Mouse (Mus musculus) splenic B cell, adult 2 months (primary cell): ENCODE measurements around the gene Pou3f1.
A peak's percentile ranks its signal among the peaks of the same experiment; 100 is the strongest.
"Not testable (repeated sequence)": the region's sequence is repeated elsewhere in the genome, so short reads cannot be mapped to it uniquely, and the experiment has no call there.

ENCODE experiments used
- DNase-seq: peaks from one replicate; pipeline ENCODE4 v3.0.0-alpha.2; 2011; ENCODE audit warnings: low read depth, low spot score
- H3K27me3 ChIP-seq: 2 replicates; pipeline ENCODE4 v1.6.1; 2012; ENCODE audit warnings: mild to moderate bottlenecking, low read length, moderate library complexity, mixed read lengths; ENCODE audit not compliant: control insufficient read depth, poor library complexity, insufficient read depth, severe bottlenecking
- H3K36me3 ChIP-seq: 2 replicates; pipeline ENCODE4 v1.6.1; 2012; ENCODE audit warnings: mild to moderate bottlenecking, low read length, moderate library complexity, mixed read lengths; ENCODE audit not compliant: control insufficient read depth, poor library complexity, insufficient read depth, severe bottlenecking

Gene Pou3f1

DNA sequence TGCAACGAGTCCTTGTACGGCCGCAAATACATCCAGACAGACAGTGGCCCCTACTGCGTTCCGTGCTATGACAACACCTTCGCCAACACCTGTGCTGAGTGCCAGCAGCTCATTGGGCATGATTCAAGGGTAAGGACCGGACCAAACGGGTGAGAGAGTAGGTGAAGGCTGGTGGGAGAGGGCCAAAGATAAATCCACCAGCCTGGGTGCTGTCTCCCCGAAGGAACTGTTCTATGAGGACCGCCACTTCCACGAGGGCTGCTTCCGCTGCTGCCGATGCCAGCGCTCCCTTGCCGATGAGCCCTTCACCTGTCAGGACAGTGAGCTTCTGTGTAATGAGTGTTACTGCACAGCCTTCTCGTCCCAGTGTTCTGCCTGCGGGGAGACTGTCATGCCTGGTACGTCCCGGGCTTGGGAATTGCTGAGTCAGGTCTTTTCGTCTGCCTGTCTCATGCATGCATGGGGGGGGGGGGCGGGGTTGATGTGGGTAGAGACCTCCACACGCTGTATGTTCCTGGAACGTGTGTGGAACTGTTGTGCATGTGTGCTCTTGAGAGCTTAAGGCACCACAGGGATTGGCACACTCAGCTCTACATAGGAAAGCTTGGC, 49.2 kb downstream of the Pou3f1 start:
- H3K36me3 ChIP-seq: no peaks in the 10 kb centered on the region
- no peaks in the 10 kb centered on the region for H3K27me3 ChIP-seq
- no peak for DNase-seq

DNA sequence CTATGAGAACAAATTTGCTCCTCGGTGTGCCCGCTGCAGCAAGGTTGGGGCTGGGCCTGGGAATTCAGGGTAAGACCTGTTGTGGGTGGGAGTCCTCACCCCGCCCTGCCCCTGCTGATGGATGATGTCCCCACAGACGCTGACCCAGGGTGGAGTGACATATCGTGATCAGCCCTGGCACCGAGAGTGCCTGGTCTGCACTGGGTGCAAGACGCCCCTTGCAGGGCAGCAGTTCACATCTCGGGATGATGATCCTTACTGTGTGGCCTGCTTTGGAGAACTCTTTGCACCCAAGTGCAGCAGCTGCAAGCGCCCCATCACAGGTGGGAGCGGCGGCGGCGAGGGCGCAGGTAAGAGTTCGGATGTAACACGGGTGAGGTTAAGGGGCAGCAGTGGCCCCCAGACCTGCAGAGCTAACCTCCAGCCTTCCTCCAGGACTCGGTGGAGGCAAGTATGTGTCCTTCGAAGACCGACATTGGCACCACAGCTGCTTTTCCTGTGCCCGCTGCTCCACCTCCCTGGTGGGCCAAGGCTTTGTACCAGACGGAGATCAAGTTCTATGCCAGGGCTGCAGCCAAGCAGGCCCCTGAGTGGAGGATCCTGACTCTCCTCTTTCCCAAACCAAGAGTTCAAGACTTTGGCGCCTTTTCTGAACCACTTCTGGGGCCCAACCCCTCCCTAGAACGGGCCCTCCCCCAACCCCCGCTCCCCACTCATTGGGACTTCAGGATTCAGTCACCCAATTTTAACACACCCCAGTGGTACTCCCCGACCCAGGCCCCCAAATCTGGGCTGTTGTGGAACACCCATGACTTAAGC, 51.0 kb downstream of the Pou3f1 start:
- not testable (repeated sequence) for DNase-seq, H3K27me3 ChIP-seq, H3K36me3 ChIP-seq

DNA sequence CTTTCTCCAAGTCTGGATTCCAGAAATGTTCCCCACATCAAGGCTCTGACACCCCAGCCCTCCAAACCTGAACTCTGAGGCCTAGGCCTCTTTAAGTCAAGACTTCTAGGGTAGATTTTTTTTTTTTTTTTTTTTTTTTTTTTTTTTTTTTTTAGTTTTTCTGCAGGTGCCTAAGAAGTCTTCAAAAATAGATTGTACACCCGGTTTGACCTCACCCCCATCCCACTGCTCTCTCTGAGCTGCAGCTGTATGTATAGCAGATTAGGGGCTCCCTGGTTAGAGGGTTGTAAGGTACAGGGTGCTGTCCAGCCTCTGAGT, 51.6 kb downstream of the Pou3f1 start:
- DNase-seq, H3K36me3 ChIP-seq, H3K27me3 ChIP-seq: not testable (repeated sequence)

DNA sequence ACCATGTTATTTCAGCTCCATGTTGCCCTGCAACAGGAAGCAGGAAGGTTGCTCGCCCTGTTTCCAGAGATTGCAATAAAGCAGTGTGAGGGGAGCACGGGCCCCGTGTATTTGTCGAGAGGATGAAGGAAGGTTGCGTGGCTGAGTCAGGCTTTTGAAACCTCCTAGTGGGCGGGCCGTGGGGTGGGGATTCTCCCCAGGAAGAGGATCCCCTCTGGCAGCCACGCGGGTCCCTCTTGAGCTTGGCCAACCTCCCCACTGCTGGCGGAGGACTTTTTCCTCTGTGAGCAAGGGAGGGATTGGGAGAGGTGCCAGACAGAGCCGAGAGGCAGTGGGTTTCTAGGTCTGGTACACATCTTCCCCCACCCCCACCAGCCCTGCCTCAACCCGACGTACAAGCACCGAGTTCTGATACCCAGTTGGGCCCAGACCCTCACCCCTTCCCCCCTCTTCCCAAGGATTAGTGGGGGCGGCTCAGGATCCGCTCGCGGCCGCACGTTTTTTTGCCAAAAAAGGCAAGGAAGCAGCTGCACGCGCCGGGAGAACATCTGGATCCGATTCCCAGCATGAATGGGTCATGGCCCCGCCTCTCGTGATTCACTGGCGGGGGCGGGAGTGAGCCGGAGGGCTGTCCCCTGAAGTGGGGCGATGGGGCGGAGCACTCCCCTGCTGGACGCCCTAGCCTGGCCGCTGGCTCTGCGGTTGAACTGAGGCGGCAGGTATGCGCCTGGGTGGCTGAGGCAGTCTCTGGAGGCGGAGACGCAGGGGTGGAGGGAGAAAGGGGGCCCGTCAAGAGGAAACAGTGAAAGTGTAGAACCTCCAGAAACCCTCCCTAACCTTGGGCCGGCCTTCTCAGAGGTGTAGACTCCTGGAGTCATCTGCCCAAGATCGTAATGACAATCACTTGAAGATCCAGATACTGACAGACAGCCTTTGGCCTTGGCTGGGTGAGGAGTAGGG, 52.2 kb downstream of the Pou3f1 start:
- H3K27me3 ChIP-seq: no peaks in the 10 kb centered on the region
- DNase-seq: peak; percentile 83

DNA sequence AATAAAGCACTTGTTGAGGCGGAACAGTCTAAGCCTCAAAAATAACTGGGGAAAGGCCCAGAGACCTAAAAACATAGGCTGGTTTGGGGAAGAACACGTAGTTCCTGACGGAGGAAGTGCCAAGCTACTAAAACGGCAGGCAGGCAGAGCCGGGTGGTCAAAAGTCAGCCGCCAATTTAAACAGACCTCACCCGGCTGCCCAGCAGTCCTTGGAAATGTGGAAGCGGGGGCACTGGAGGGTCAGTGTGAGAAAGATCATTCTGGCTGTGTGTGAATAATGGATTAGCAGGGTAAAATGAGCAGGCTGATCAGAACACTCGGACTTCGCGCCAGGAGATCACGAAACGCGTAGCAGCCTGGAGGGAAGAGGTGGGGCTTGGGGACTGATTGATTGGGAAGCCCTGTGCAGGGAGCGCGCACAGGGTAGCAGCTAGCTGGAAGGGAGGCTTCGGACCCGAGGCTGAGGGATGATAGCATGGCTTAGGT, 53.4 kb downstream of the Pou3f1 start:
- no peaks in the 10 kb centered on the region for H3K36me3 ChIP-seq
- no peak for DNase-seq

More for the DNA sequence above, 52.2 kb downstream of the Pou3f1 start:
- no peaks in the 10 kb centered on the region for H3K36me3 ChIP-seq

More for the DNA sequence above, 53.4 kb downstream of the Pou3f1 start:
- no peaks in the 10 kb centered on the region for H3K27me3 ChIP-seq
